Mouse (Mus musculus): ENCODE measurements around the gene Kctd15. TPM values are rescaled to one million over a fixed set of nuclear protein-coding genes. Genes with fewer than 3 reads are reported as not detected.

Kctd15 gene
- polyA plus RNA-seq (2016; fragmentation: Nextera tagmentation; extraction: Ambion mirVana) = 36.8 and 44.6 TPM in 2 replicates

GRCm38 (mm10) chr7:34656632-34657031, at the start of gene Kctd15:
Gene Kctd15, minus strand, starts transcription at chr7:34656732.
- peak within 1 kb of the TSS; percentile 94 for H3K4me3 ChIP-seq
- no peaks in the 10 kb centered on the region for H3K9me3 ChIP-seq (replicated peaks)
- WGBS = 83% methylated on average over 5 of the region's 5 CpGs
- H3K36me3 ChIP-seq = peaks cover 2% of the 10 kb centered on the region
- H3K27me3 ChIP-seq (ENCODE audit: low read depth, poor library complexity, severe bottlenecking) = peaks cover 4% of the 10 kb centered on the region; the same call in 1 of the 2 replicates
- peak within 1 kb of the TSS; percentile 100 for H3K27ac ChIP-seq (replicated peaks)
- peaks cover 38% of the 10 kb centered on the region for H3K4me1 ChIP-seq
- DNase-seq (ENCODE audit: low spot score) = no peak

- H3K27ac ChIP-seq (replicated peaks) = no peak overlapping the region
- 51% methylated on average over 4 of the region's 4 CpGs for WGBS
- no peaks in the 10 kb centered on the region for H3K27me3 ChIP-seq (ENCODE audit: low read depth, poor library complexity, severe bottlenecking)
- no peak for DNase-seq (ENCODE audit: low spot score)
- H3K9me3 ChIP-seq (replicated peaks) = no peaks in the 10 kb centered on the region; the same call in 1 of the 2 replicates
- no peak overlapping the region for H3K4me3 ChIP-seq
- no peaks in the 10 kb centered on the region for H3K36me3 ChIP-seq
- H3K4me1 ChIP-seq = peaks cover 11% of the 10 kb centered on the region
These were observed 47.9 kb upstream of the Kctd15 start for GRCm38 (mm10) chr7:34704401-34704800.

- Histone ChIP-seq H3K27ac (replicated peaks) (no peak overlapping the region), H3K36me3 (no peaks in the 10 kb centered on the region), H3K4me3 (no peak overlapping the region), H3K4me1 (peaks cover 9% of the 10 kb centered on the region), H3K27me3 (ENCODE audit: low read depth, poor library complexity, severe bottlenecking) (no peaks in the 10 kb centered on the region), H3K9me3 (replicated peaks) (no peaks in the 10 kb centered on the region; the same call in 1 of the 2 replicates)
- DNase-seq (ENCODE audit: low spot score) = no peak
- WGBS = 67% methylated on average over 4 of the region's 4 CpGs
These were observed 46.9 kb upstream of the Kctd15 start for GRCm38 (mm10) chr7:34703437-34703836.

GRCm38 (mm10) chr7:34702718-34703351, 46.3 kb upstream of the Kctd15 start:
- H3K36me3 ChIP-seq = no peaks in the 10 kb centered on the region
- 22% methylated on average over 11 of the region's 11 CpGs for WGBS
- H3K4me1 ChIP-seq = peaks cover 9% of the 10 kb centered on the region
- no peak overlapping the region for H3K4me3 ChIP-seq
- peak; percentile 52 for DNase-seq (ENCODE audit: low spot score)
- no peak overlapping the region for H3K27ac ChIP-seq (replicated peaks)
- H3K9me3 ChIP-seq (replicated peaks) = no peaks in the 10 kb centered on the region; the same call in 1 of the 2 replicates
- H3K27me3 ChIP-seq (ENCODE audit: low read depth, poor library complexity, severe bottlenecking) = no peaks in the 10 kb centered on the region

GRCm38 (mm10) chr7:34699888-34700287, 43.4 kb upstream of the Kctd15 start:
- Histone ChIP-seq H3K9me3 (replicated peaks) (no peaks in the 10 kb centered on the region), H3K27me3 (ENCODE audit: low read depth, poor library complexity, severe bottlenecking) (no peaks in the 10 kb centered on the region), H3K4me3 (no peak overlapping the region), H3K27ac (replicated peaks) (0 out of 2 replicates have a peak overlapping the region, but pooled peaks have one; percentile 3), H3K4me1 (peaks cover 17% of the 10 kb centered on the region), H3K36me3 (no peaks in the 10 kb centered on the region)
- no peak for DNase-seq (ENCODE audit: low spot score)
- WGBS = 83% methylated on average over 3 of the region's 3 CpGs

GRCm38 (mm10) chr7:34698221-34698620, 41.7 kb upstream of the Kctd15 start:
- no peaks in the 10 kb centered on the region for H3K36me3 ChIP-seq
- DNase-seq (ENCODE audit: low spot score) = no peak

GRCm38 (mm10) chr7:34696086-34696485, 39.6 kb upstream of the Kctd15 start:
- no peak for DNase-seq (ENCODE audit: low spot score)
- Histone ChIP-seq H3K27me3 (ENCODE audit: low read depth, poor library complexity, severe bottlenecking) (no peaks in the 10 kb centered on the region), H3K4me1 (peaks cover 49% of the 10 kb centered on the region), H3K27ac (replicated peaks) (peak overlapping the region; percentile 57; the same call in 1 of the 2 replicates), H3K36me3 (no peaks in the 10 kb centered on the region), H3K4me3 (no peak overlapping the region), H3K9me3 (replicated peaks) (no peaks in the 10 kb centered on the region)
- 75% methylated on average over 9 of the region's 9 CpGs for WGBS

More at GRCm38 (mm10) chr7:34698221-34698620, 41.7 kb upstream of the Kctd15 start:
- Histone ChIP-seq H3K27ac (replicated peaks) (no peak overlapping the region), H3K4me1 (peaks cover 28% of the 10 kb centered on the region), H3K4me3 (no peak overlapping the region), H3K27me3 (ENCODE audit: low read depth, poor library complexity, severe bottlenecking) (no peaks in the 10 kb centered on the region), H3K9me3 (replicated peaks) (no peaks in the 10 kb centered on the region)
- 91% methylated on average over 9 of the region's 9 CpGs for WGBS

- no peaks in the 10 kb centered on the region for H3K27me3 ChIP-seq (ENCODE audit: low read depth, poor library complexity, severe bottlenecking)
- no peaks in the 10 kb centered on the region for H3K9me3 ChIP-seq (replicated peaks)
- no peak overlapping the region for H3K4me3 ChIP-seq
- no peaks in the 10 kb centered on the region for H3K36me3 ChIP-seq
- peak overlapping the region; percentile 57; the same call in 1 of the 2 replicates for H3K27ac ChIP-seq (replicated peaks)
- WGBS = 72% methylated on average over 9 of the region's 9 CpGs
- H3K4me1 ChIP-seq = peaks cover 60% of the 10 kb centered on the region
- no peak for DNase-seq (ENCODE audit: low spot score)
These were observed 38.4 kb upstream of the Kctd15 start for GRCm38 (mm10) chr7:34694898-34695297.

GRCm38 (mm10) chr7:34693916-34694315, 37.4 kb upstream of the Kctd15 start:
- H3K36me3 ChIP-seq = no peaks in the 10 kb centered on the region
- 96% methylated on average over 13 of the region's 13 CpGs for WGBS
- no peak for DNase-seq (ENCODE audit: low spot score)
- H3K27me3 ChIP-seq (ENCODE audit: low read depth, poor library complexity, severe bottlenecking) = no peaks in the 10 kb centered on the region
- H3K4me3 ChIP-seq = no peak overlapping the region
- H3K4me1 ChIP-seq = peaks cover 69% of the 10 kb centered on the region
- no peaks in the 10 kb centered on the region for H3K9me3 ChIP-seq (replicated peaks)
- 0 out of 2 replicates have a peak overlapping the region, but pooled peaks have one; percentile 56 for H3K27ac ChIP-seq (replicated peaks)

- H3K9me3 ChIP-seq (replicated peaks) = no peaks in the 10 kb centered on the region
- no peak for DNase-seq (ENCODE audit: low spot score)
- no peaks in the 10 kb centered on the region for H3K27me3 ChIP-seq (ENCODE audit: low read depth, poor library complexity, severe bottlenecking)
- H3K36me3 ChIP-seq = no peaks in the 10 kb centered on the region
- 77% methylated on average over 4 of the region's 4 CpGs for WGBS
- no peak overlapping the region for H3K4me3 ChIP-seq
- peak overlapping the region; percentile 56; the same call in 1 of the 2 replicates for H3K27ac ChIP-seq (replicated peaks)
- H3K4me1 ChIP-seq = peaks cover 75% of the 10 kb centered on the region
These were observed 36.5 kb upstream of the Kctd15 start for GRCm38 (mm10) chr7:34693072-34693471.

- Histone ChIP-seq H3K27me3 (ENCODE audit: low read depth, poor library complexity, severe bottlenecking) (no peaks in the 10 kb centered on the region), H3K27ac (replicated peaks) (peak overlapping the region; percentile 76), H3K4me1 (peaks cover 82% of the 10 kb centered on the region), H3K9me3 (replicated peaks) (no peaks in the 10 kb centered on the region), H3K36me3 (no peaks in the 10 kb centered on the region), H3K4me3 (no peak overlapping the region)
- DNase-seq (ENCODE audit: low spot score) = no peak
- WGBS = 57% methylated on average over 13 of the region's 13 CpGs
These were observed 33.6 kb upstream of the Kctd15 start for GRCm38 (mm10) chr7:34690111-34690510.

GRCm38 (mm10) chr7:34689028-34689427, 32.5 kb upstream of the Kctd15 start:
- no peak for DNase-seq (ENCODE audit: low spot score)
- Histone ChIP-seq H3K9me3 (replicated peaks) (no peaks in the 10 kb centered on the region), H3K4me1 (peaks cover 73% of the 10 kb centered on the region), H3K27me3 (ENCODE audit: low read depth, poor library complexity, severe bottlenecking) (no peaks in the 10 kb centered on the region), H3K36me3 (no peaks in the 10 kb centered on the region), H3K27ac (replicated peaks) (0 out of 2 replicates have a peak overlapping the region, but pooled peaks have one; percentile 38), H3K4me3 (no peak overlapping the region)
- 44% methylated on average over 6 of the region's 6 CpGs for WGBS

- 43% methylated on average over 7 of the region's 7 CpGs for WGBS
- no peak overlapping the region for H3K4me3 ChIP-seq
- H3K4me1 ChIP-seq = peaks cover 44% of the 10 kb centered on the region
- no peaks in the 10 kb centered on the region; the same call in 1 of the 2 replicates for H3K27me3 ChIP-seq (ENCODE audit: low read depth, poor library complexity, severe bottlenecking)
- no peak overlapping the region for H3K27ac ChIP-seq (replicated peaks)
- no peak for DNase-seq (ENCODE audit: low spot score)
- no peaks in the 10 kb centered on the region for H3K36me3 ChIP-seq
- H3K9me3 ChIP-seq (replicated peaks) = no peaks in the 10 kb centered on the region
These were observed 29.3 kb upstream of the Kctd15 start for GRCm38 (mm10) chr7:34685801-34686200.

Measured in midbrain, embryonic 10.5 days (tissue).